Mouse (Mus musculus): Measurements from ENCODE around the gene Psme2. TPM values are rescaled to one million over a fixed set of nuclear protein-coding genes. Genes with fewer than 3 reads are reported as not detected.

Gene Psme2
- total and polyA plus RNA-seq, 3 experiments: 467 to 757 (median 684) TPM

GRCm38 (mm10) chr14:55603633-55604576 lies 13.0 kb upstream of the Psme2 start (continued):
- TF ChIP-seq TCF12 (IDR thresholded peaks at IDR 0.05; ENCODE audit: low read depth, low read length) (peak; percentile 73; the same call in 1 of the 2 replicates), SMC3 (IDR thresholded peaks at IDR 0.05; ENCODE audit: low read depth, low read length) (peak; percentile 79), IRF4 (IDR thresholded peaks at IDR 0.05; ENCODE audit: low read depth, low read length) (peak; percentile 91), GABPA (IDR thresholded peaks at IDR 0.05; ENCODE audit: insufficient replicate concordance, low read depth, low read length) (no peak), POLR2AphosphoS2 (IDR thresholded peaks at IDR 0.05; ENCODE audit: low read depth, low read length) (peak; percentile 92; the same call in 1 of the 2 replicates), MAFK (IDR thresholded peaks at IDR 0.05; ENCODE audit: insufficient replicate concordance, low read length) (0 out of 2 replicates have a peak, but pooled peaks have one; percentile 6), CHD1 (IDR thresholded peaks at IDR 0.05; ENCODE audit: low read depth, low read length) (no peak), ZC3H11A (IDR thresholded peaks at IDR 0.05; ENCODE audit: low read depth, low read length) (no peak), ZKSCAN1 (IDR thresholded peaks at IDR 0.05; ENCODE audit: borderline replicate concordance, low read depth, low read length) (no peak)

- Histone ChIP-seq H3K9ac (ENCODE audit: insufficient read depth, low read depth) (peak within 1 kb of the TSS; percentile 31), H3K9me3 (replicated peaks; ENCODE audit: low read length) (no peaks in the 10 kb centered on the region), H3K79me2 (replicated peaks; ENCODE audit: control insufficient read depth, extremely low read depth, insufficient read depth, poor library complexity, severe bottlenecking) (no peaks in the 10 kb centered on the region), H3K27me3 (replicated peaks) (no peaks in the 10 kb centered on the region), H3K4me3 (replicated peaks in 1 of 3; ENCODE audit: low read depth in 2 of 3, low read length in 2 of 3, poor library complexity in 1 of 3) (peak within 1 kb of the TSS; percentile 54 to 74 (median 58)), H3K36me3 (replicated peaks in 1 of 2; ENCODE audit: control insufficient read depth in 1 of 2, insufficient read depth in 1 of 2, low read length in 1 of 2) (peaks cover 69 to 78% of the 10 kb centered on the region in 2 experiments), H3K4me1 (ENCODE audit: control insufficient read depth in 1 of 2, insufficient read depth in 2 of 2) (peaks cover 4 to 36% of the 10 kb centered on the region in 2 experiments; a peak in 3 of 4 replicates), H3K27ac (ENCODE audit: insufficient read depth, low read depth) (peak within 1 kb of the TSS; percentile 65), H3K4me2 (ENCODE audit: insufficient read depth, low read depth, poor library complexity, severe bottlenecking) (peak within 1 kb of the TSS; percentile 67)
- dilution Hi-C loops (cut with MboI; ENCODE audit: extremely low pct_ligation_motif_present, extremely low pct_unique_long_range_greater_than_20kb, low sequenced_read_pairs) (no loop called here), in situ Hi-C loops (cut with MboI; ENCODE audit: low pct_ligation_motif_present, low pct_unique_long_range_greater_than_20kb, low sequenced_read_pairs) (no loop called here)
- no peak for DNase-seq (ENCODE audit: extremely low read depth)
- TF ChIP-seq E2F4 (IDR thresholded peaks at IDR 0.05; ENCODE audit: insufficient replicate concordance, low read depth, low read length) (no peak), SIN3A (IDR thresholded peaks at IDR 0.05; ENCODE audit: low read length) (no peak), USF1 (IDR thresholded peaks at IDR 0.05; ENCODE audit: low read depth, low read length) (no peak), ZKSCAN1 (IDR thresholded peaks at IDR 0.05; ENCODE audit: borderline replicate concordance, low read depth, low read length) (no peak), CHD2 (IDR thresholded peaks at IDR 0.05; ENCODE audit: low read length) (no peak), MAX (IDR thresholded peaks at IDR 0.05; ENCODE audit: low read length) (no peak), EP300 (IDR thresholded peaks at IDR 0.05; ENCODE audit: low read length) (no peak), PAX5 (IDR thresholded peaks at IDR 0.05; ENCODE audit: low read length) (no peak), NELFE (IDR thresholded peaks at IDR 0.05; ENCODE audit: low read depth, low read length) (no peak), CHD1 (IDR thresholded peaks at IDR 0.05; ENCODE audit: low read depth, low read length) (no peak), KAT2A (IDR thresholded peaks at IDR 0.05; ENCODE audit: insufficient replicate concordance, low read length) (no peak), ZMIZ1 (IDR thresholded peaks at IDR 0.05; ENCODE audit: low read depth, low read length) (no peak), GABPA (IDR thresholded peaks at IDR 0.05; ENCODE audit: insufficient replicate concordance, low read depth, low read length) (no peak), ZC3H11A (IDR thresholded peaks at IDR 0.05; ENCODE audit: low read depth, low read length) (no peak), MEF2A (IDR thresholded peaks at IDR 0.05; ENCODE audit: borderline replicate concordance, low read depth, low read length) (no peak), IRF4 (IDR thresholded peaks at IDR 0.05; ENCODE audit: low read depth, low read length) (no peak), POLR2A (IDR thresholded peaks at IDR 0.05; ENCODE audit: low read depth, low read length) (no peak), RCOR1 (conservative IDR thresholded peaks at IDR 0.05; ENCODE audit: low read depth, low read length) (no peak)
Observed at GRCm38 (mm10) chr14:55603271-55603632, 12.3 kb upstream of the Psme2 start, which contains the start of gene Irf9. Irf9 (plus strand) TSS chr14:55603571.
